In genomic region chr14:40947431-40948394, GRCm38 (mm10) we compare ENCODE assay signal across 9 mouse cellular contexts. TPM values are rescaled to one million over a fixed set of nuclear protein-coding genes. Genes with fewer than 3 reads are reported as not detected.
DNase-seq lines count a peak whose midpoint lies in the region; ATAC-seq and TF ChIP-seq lines count a peak whose summit lies in the region.
"Had no signal": no experiment of that assay in that cellular context is flagged by ENCODE, and none has a peak within 500 bp of the region (broad histone marks: within the 10 kb centered on the region; RNA-seq: fewer than 3 reads in every experiment).

No protein-coding gene starts in this region.

- H3K4me1 ChIP-seq in kidney, adult 2 months (ENCODE audit: control insufficient read depth, insufficient read depth, low read length) = peaks cover 29% of the 10 kb centered on the region
- H3K4me1 ChIP-seq in cortical plate, adult 2 months (ENCODE audit: control insufficient read depth, insufficient read depth, low read length) = peaks cover 7% of the 10 kb centered on the region

- no peaks in the 10 kb centered on the region for H3K27me3 ChIP-seq in kidney, adult 2 months (replicated peaks; ENCODE audit: control insufficient read depth, insufficient read depth, low read length)
- H3K27me3 ChIP-seq: neural tube, embryonic 12.5 days had no signal

- no peak overlapping the region for H3K4me3 ChIP-seq in kidney, adult 2 months (ENCODE audit: insufficient read depth, low read depth, low read length)
- no peak overlapping the region for H3K4me3 ChIP-seq in cortical plate, adult 2 months (ENCODE audit: insufficient read depth, low read length)
- H3K4me3 ChIP-seq: neural tube, embryonic 12.5 days had no signal

- peak; percentile 73 for ATAC-seq in monocyte, adult 5-6 weeks (replicated peaks; ENCODE audit: insufficient number of reproducible peaks, low FRiP score, low TSS enrichment, poor library complexity, severe bottlenecking)
- ATAC-seq in frontal cortex, adult (ENCODE audit: low TSS enrichment) = no peak

- no peaks in the 10 kb centered on the region for H3K36me3 ChIP-seq in kidney, adult 2 months (ENCODE audit: control insufficient read depth, insufficient read depth, low read length)

- DNase-seq in kidney, adult 2 months = peak; percentile 61
- DNase-seq in kidney, adult 11 months = no peak
- peak; percentile 37 to 52 for DNase-seq in kidney, postnatal 4 days
- no peak for DNase-seq in testis, postnatal 14 days (ENCODE audit: low spot score)
- DNase-seq in gastrocnemius, postnatal 36 days = no peak

- WGBS in kidney, adult 2 months = 55% methylated on average over 14 of the region's 14 CpGs

- intact Hi-C loops in gastrocnemius, postnatal 36 days (cut with DNase I) = no loop called here

- TF ChIP-seq CTCF in kidney, adult 2 months (conservative IDR thresholded peaks at IDR 0.05; ENCODE audit: insufficient read depth, insufficient read length, low read depth, low read length) = no peak
- no peak for TF ChIP-seq CTCF in cortical plate, adult 2 months (IDR thresholded peaks at IDR 0.05; ENCODE audit: extremely low read depth, insufficient read depth, low read length)

- H3K27ac ChIP-seq in kidney, adult 2 months (ENCODE audit: insufficient read depth, low read depth, low read length) = peak overlapping the region; percentile 13
- H3K27ac ChIP-seq in cortical plate, adult 2 months (ENCODE audit: insufficient read depth, low read length) = peak overlapping the region; percentile 2; the same call in 1 of the 2 replicates
- H3K27ac ChIP-seq: neural tube, embryonic 12.5 days had no signal

- no peak for TF ChIP-seq POLR2A in kidney, adult 2 months (IDR thresholded peaks at IDR 0.05; ENCODE audit: low read depth, low read length)
- TF ChIP-seq POLR2A in cortical plate, adult 2 months (IDR thresholded peaks at IDR 0.05; ENCODE audit: extremely low read depth, insufficient read depth, low read length) = no peak

RNA-seq across cellular contexts. Expression of gene Tspan14, which starts 18.9 kb away (rescaled TPM):
- 119 and 121 TPM in 2 replicates for polyA plus RNA-seq in kidney, adult 2 months (2012; rRNA removed)
- 60.9 and 61.0 TPM in 2 replicates for polyA plus RNA-seq in cortical plate, adult 2 months (2012; rRNA removed)
- total RNA-seq in monocyte, adult 5-6 weeks (2017) = 52.3 to 82.1 TPM (median 68.3 TPM) in 3 replicates
- 10 to 100 TPM; 11.5 to 12.1 TPM for total RNA-seq in gastrocnemius, postnatal 36 days (2021)

RNA-seq across cellular contexts. Expression of gene Sh2d4b, which starts 54.6 kb away (rescaled TPM):
- 0.83 and 0.94 TPM in 2 replicates for polyA plus RNA-seq in kidney, adult 2 months (2012; rRNA removed)
- polyA plus RNA-seq in cortical plate, adult 2 months (2012; rRNA removed) = 1.3 and 1.5 TPM in 2 replicates
- 1.1 to 4.8 TPM (median 1.5 TPM) in 3 replicates for total RNA-seq in monocyte, adult 5-6 weeks (2017)
- under 1 TPM; 0.33 to 0.44 TPM for total RNA-seq in gastrocnemius, postnatal 36 days (2021)

Comparison
In these comparisons a context has a peak if more than half of its experiments do, and no peak if none do; other contexts are left out.
1. DNase-seq: peak in kidney, adult 2 months (single experiment) and kidney, postnatal 4 days (2 of 2); none in kidney, adult 11 months (single experiment), testis, postnatal 14 days (single experiment) and gastrocnemius, postnatal 36 days (0 of 2).